Mouse (Mus musculus): ENCODE results near the gene Gins2.

- TF ChIP-seq HCFC1 (IDR thresholded peaks at IDR 0.05; ENCODE audit: borderline replicate concordance, insufficient read depth, low read length) (no peak), CHD2 (IDR thresholded peaks at IDR 0.05; ENCODE audit: low read depth, low read length) (no peak), ZC3H11A (IDR thresholded peaks at IDR 0.05; ENCODE audit: borderline replicate concordance, low read depth, low read length) (no peak)
Measured at GRCm38 (mm10) chr8:120554466-120555039, 34.6 kb downstream of the Gins2 start.

Data from ES-E14 (cell line).